Mouse (Mus musculus) intestine, embryonic 16.5 days (tissue): Measurements from ENCODE around the gene Commd1. TPM values are rescaled to one million over a fixed set of nuclear protein-coding genes. Genes with fewer than 3 reads are reported as not detected.

Experiments used
- ATAC-seq: fragments of 200-750 bp; cut with Nextera tagmentation; 2 replicates; pipeline ENCODE4 v1.8.0; 2017; ENCODE audit warnings: moderate TSS enrichment, moderate library complexity
- H3K27ac ChIP-seq: fragments of 300-500 bp; sonication (generic); 2 replicates; pipeline ENCODE4 v1.5.1; 2014; ENCODE audit warnings: mild to moderate bottlenecking, low read length
- H3K27me3 ChIP-seq: fragments of 300-500 bp; sonication (generic); replicated peaks from 2 replicates; pipeline ENCODE4 v1.6.1; 2014; ENCODE audit warnings: low read length, control low read depth, mixed read lengths; ENCODE audit not compliant: control insufficient read depth, insufficient read depth
- H3K36me3 ChIP-seq: fragments of 300-500 bp; sonication (generic); 2 replicates; pipeline ENCODE4 v1.6.1; 2014; ENCODE audit warnings: low read length, control low read depth; ENCODE audit not compliant: control insufficient read depth, insufficient read depth
- H3K4me1 ChIP-seq: fragments of 300-500 bp; sonication (generic); 2 replicates; pipeline ENCODE4 v1.6.1; 2014; ENCODE audit warnings: low read length, control low read depth, mixed read lengths; ENCODE audit not compliant: control insufficient read depth, insufficient read depth
- H3K4me2 ChIP-seq: fragments of 300-500 bp; sonication (generic); 2 replicates; pipeline ENCODE4 v1.6.1; 2014; ENCODE audit warnings: low read depth, low read length, control low read depth
- H3K4me3 ChIP-seq: fragments of 300-500 bp; sonication (generic); 2 replicates; pipeline ENCODE4 v1.5.1; 2014; ENCODE audit warnings: mild to moderate bottlenecking, low read length
- H3K9ac ChIP-seq: fragments of 300-500 bp; sonication (generic); 2 replicates; pipeline ENCODE4 v1.6.1; 2014; ENCODE audit warnings: low read depth, low read length
- H3K9me3 ChIP-seq: fragments of 300-500 bp; sonication (generic); 2 replicates; pipeline ENCODE4 v1.6.1; 2016; ENCODE audit warnings: low read length, control low read depth; ENCODE audit not compliant: control insufficient read depth
- WGBS: fragments of 180-500 bp; shearing (Covaris S2); extraction: QIAGEN DNeasy Blood & Tissue Kit; methylation state at CpG from one replicate; pipeline ENCODE4 v1.1.7; 2014; 5-methylcytosine and 5-hydroxymethylcytosine counted together
- polyA plus RNA-seq: library from polyadenylated mRNA; unstranded; fragments of >200 nt; fragmentation: Nextera tagmentation; extraction: Ambion mirVana; gene quantifications from 2 replicates; pipeline ENCODE4 v1.2.1, GENCODE M21; 2015

Commd1 gene
- polyA plus RNA-seq, 1 experiment from 2014 or later: 339 TPM

GRCm38 (mm10) chr11:23013580-23014294 lies 31.6 kb upstream of the Commd1 start:
- Histone ChIP-seq H3K4me2 (no peak overlapping the region), H3K9me3 (no peaks in the 10 kb centered on the region), H3K4me1 (no peaks in the 10 kb centered on the region), H3K36me3 (no peaks in the 10 kb centered on the region), H3K27me3 (no peaks in the 10 kb centered on the region), H3K9ac (no peak overlapping the region), H3K4me3 (no peak overlapping the region), H3K27ac (no peak overlapping the region)
- ATAC-seq: no peak
- 88% methylated on average over 4 of the region's 4 CpGs for WGBS

GRCm38 (mm10) chr11:23013096-23013495 lies 30.9 kb upstream of the Commd1 start:
- Histone ChIP-seq H3K4me2 (no peak overlapping the region), H3K9ac (no peak overlapping the region), H3K4me3 (no peak overlapping the region), H3K36me3 (no peaks in the 10 kb centered on the region), H3K27ac (no peak overlapping the region), H3K9me3 (no peaks in the 10 kb centered on the region), H3K4me1 (no peaks in the 10 kb centered on the region), H3K27me3 (no peaks in the 10 kb centered on the region)
- 69% methylated on average over 1 of the region's 1 CpGs for WGBS
- ATAC-seq: no peak

- Histone ChIP-seq H3K27ac (no peak overlapping the region), H3K4me1 (peaks cover 5% of the 10 kb centered on the region; the same call in 1 of the 2 replicates), H3K36me3 (peaks cover 3% of the 10 kb centered on the region; the same call in 1 of the 2 replicates), H3K4me2 (peak overlapping the region; percentile 86), H3K27me3 (no peaks in the 10 kb centered on the region), H3K4me3 (peak overlapping the region; percentile 68), H3K9ac (0 out of 2 replicates have a peak overlapping the region, but pooled peaks have one; percentile 79), H3K9me3 (no peaks in the 10 kb centered on the region)
- 29% methylated on average over 4 of the region's 4 CpGs for WGBS
- no peak for ATAC-seq
These were observed 26.6 kb upstream of the Commd1 start for GRCm38 (mm10) chr11:23008824-23009200.

- under 1% methylated on average over 40 of the region's 40 CpGs for WGBS
- ATAC-seq: peak; percentile 97
- peak overlapping the region; percentile 86 for H3K4me2 ChIP-seq
- peak overlapping the region; percentile 86 for H3K27ac ChIP-seq
- H3K4me3 ChIP-seq: peak overlapping the region; percentile 68
- no peaks in the 10 kb centered on the region for H3K27me3 ChIP-seq
- no peaks in the 10 kb centered on the region for H3K9me3 ChIP-seq
- H3K4me1 ChIP-seq: peaks cover 5% of the 10 kb centered on the region; the same call in 1 of the 2 replicates
- H3K9ac ChIP-seq: peak overlapping the region; percentile 79
- H3K36me3 ChIP-seq: peaks cover 6% of the 10 kb centered on the region; the same call in 1 of the 2 replicates
These were observed 26.1 kb upstream of the Commd1 start for GRCm38 (mm10) chr11:23008181-23008823.

GRCm38 (mm10) chr11:23007481-23008180 lies 25.4 kb upstream of the Commd1 start, which contains the start of gene Fam161a:
TSS of gene Fam161a (plus strand) at chr11:23007531.
- ATAC-seq: peak; percentile 93
- WGBS: under 1% methylated on average over 22 of the region's 22 CpGs

GRCm38 (mm10) chr11:23007166-23007480 lies 24.9 kb upstream of the Commd1 start:
- 5% methylated on average over 6 of the region's 6 CpGs for WGBS
- Histone ChIP-seq H3K9me3 (no peaks in the 10 kb centered on the region), H3K27ac (peak overlapping the region; percentile 26), H3K4me2 (peak overlapping the region; percentile 86), H3K27me3 (no peaks in the 10 kb centered on the region), H3K36me3 (peaks cover 9% of the 10 kb centered on the region), H3K4me3 (peak overlapping the region; percentile 68), H3K9ac (peak overlapping the region; percentile 57), H3K4me1 (peaks cover 5% of the 10 kb centered on the region; the same call in 1 of the 2 replicates)
- ATAC-seq: peak; percentile 37; the same call in 1 of the 2 replicates

More at GRCm38 (mm10) chr11:23007481-23008180, 25.4 kb upstream of the Commd1 start, which contains the start of gene Fam161a:
- Histone ChIP-seq H3K4me3 (peak within 1 kb of the TSS; percentile 68), H3K4me2 (peak within 1 kb of the TSS; percentile 86), H3K9me3 (no peaks in the 10 kb centered on the region), H3K4me1 (peaks cover 5% of the 10 kb centered on the region; the same call in 1 of the 2 replicates), H3K27me3 (no peaks in the 10 kb centered on the region), H3K36me3 (peaks cover 7% of the 10 kb centered on the region), H3K9ac (peak within 1 kb of the TSS; percentile 79), H3K27ac (peak within 1 kb of the TSS; percentile 86)

GRCm38 (mm10) chr11:23005276-23005675 lies 23.1 kb upstream of the Commd1 start:
- H3K4me1 ChIP-seq: peaks cover 5% of the 10 kb centered on the region; the same call in 1 of the 2 replicates
- no peak overlapping the region for H3K4me2 ChIP-seq
- WGBS: 86% methylated on average over 1 of the region's 1 CpGs
- no peaks in the 10 kb centered on the region for H3K27me3 ChIP-seq
- H3K27ac ChIP-seq: no peak overlapping the region
- peaks cover 13% of the 10 kb centered on the region for H3K36me3 ChIP-seq
- H3K9me3 ChIP-seq: no peaks in the 10 kb centered on the region
- H3K9ac ChIP-seq: no peak overlapping the region
- ATAC-seq: no peak
- H3K4me3 ChIP-seq: no peak overlapping the region

- Histone ChIP-seq H3K9me3 (no peaks in the 10 kb centered on the region), H3K4me1 (no peaks in the 10 kb centered on the region), H3K4me3 (no peak overlapping the region), H3K4me2 (no peak overlapping the region), H3K27me3 (no peaks in the 10 kb centered on the region), H3K27ac (no peak overlapping the region), H3K36me3 (peaks cover 29% of the 10 kb centered on the region), H3K9ac (no peak overlapping the region)
- 76% methylated on average over 1 of the region's 1 CpGs for WGBS
- no peak for ATAC-seq
These were observed 16.1 kb upstream of the Commd1 start for GRCm38 (mm10) chr11:22998308-22998707.

- H3K4me2 ChIP-seq: no peak overlapping the region
- H3K27me3 ChIP-seq: no peaks in the 10 kb centered on the region
- no peak overlapping the region for H3K4me3 ChIP-seq
- no peaks in the 10 kb centered on the region for H3K9me3 ChIP-seq
- no peak overlapping the region for H3K27ac ChIP-seq
- 96% methylated on average over 4 of the region's 4 CpGs for WGBS
- H3K4me1 ChIP-seq: peaks cover 5% of the 10 kb centered on the region
- H3K9ac ChIP-seq: no peak overlapping the region
- H3K36me3 ChIP-seq: peaks cover 21% of the 10 kb centered on the region; the same call in 1 of the 2 replicates
- no peak for ATAC-seq
These were observed 13.3 kb upstream of the Commd1 start for GRCm38 (mm10) chr11:22995461-22995860.
